In the genomic region with DNA sequence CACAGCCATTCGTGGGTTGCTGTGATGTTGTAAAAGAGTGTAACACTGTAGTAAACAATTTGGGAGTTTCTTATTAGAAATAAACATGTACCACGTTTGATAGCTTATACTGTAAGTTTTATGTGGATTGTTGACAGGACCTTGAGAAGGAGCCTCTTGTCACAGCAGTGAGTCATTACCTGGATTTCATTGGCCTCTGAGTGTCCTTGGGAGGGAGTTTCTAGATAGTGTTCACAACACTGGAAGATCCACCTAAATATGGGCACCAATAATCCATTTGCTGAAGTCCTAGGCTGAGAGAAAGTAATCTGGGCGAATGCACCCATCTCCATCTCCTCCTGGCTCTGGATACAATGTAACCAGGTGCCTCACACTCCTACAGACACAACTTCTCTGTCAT, we compare ENCODE assay signal across 16 mouse cellular contexts.
"Had no signal": no experiment of that assay in that cellular context is flagged by ENCODE, and none has a peak within 500 bp of the region (broad histone marks: within the 10 kb centered on the region; RNA-seq: fewer than 3 reads in every experiment).

No protein-coding gene starts in this region.

- DNase-seq: heart, postnatal 10 days; heart, postnatal 14 days; heart, postnatal 36 days; heart, postnatal 4 days; kidney, adult 11 months; kidney, adult 18-20 months; kidney, adult 2 months; kidney, adult 8-10 months; kidney, adult 9 months; kidney, postnatal 10 days; kidney, postnatal 14 days; kidney, postnatal 25 days; kidney, postnatal 36 days; kidney, postnatal 4 days; layer of hippocampus, adult 9-11 months; layer of hippocampus, postnatal 36 days had no signal
